ENCODE assay signal across 10 mouse cellular contexts in genomic region chr9:118684343-118684742, GRCm38 (mm10).
A peak's percentile ranks its signal among the peaks of the same experiment; 100 is the strongest.
DNase-seq lines count a peak whose midpoint lies in the region; ATAC-seq and TF ChIP-seq lines count a peak whose summit lies in the region.
"Had no signal": no experiment of that assay in that cellular context is flagged by ENCODE, and none has a peak within 500 bp of the region (broad histone marks: within the 10 kb centered on the region; RNA-seq: fewer than 3 reads in every experiment).

No protein-coding gene starts in this region.

- peak; percentile 56; the same call in 1 of the 2 replicates for TF ChIP-seq CTCF in spleen, adult 2 months (IDR thresholded peaks at IDR 0.05; ENCODE audit: extremely low read depth, insufficient read depth, insufficient read length, insufficient replicate concordance)

- no peak overlapping the region for H3K9ac ChIP-seq in kidney, embryonic 14.5 days (ENCODE audit: low read depth, low read length)
- H3K9ac ChIP-seq: embryonic facial prominence, embryonic 15.5 days; stomach, embryonic 15.5 days had no signal

- ATAC-seq in kidney, embryonic 14.5 days (ENCODE audit: low FRiP score, low TSS enrichment) = peak; percentile 50; the same call in 1 of the 2 replicates
- peak; percentile 58 for ATAC-seq in inflammation-experienced regulatory T-cells, adult 6 months
- no peak for ATAC-seq in erythroid progenitor cell, adult 5-6 weeks (replicated peaks; ENCODE audit: low FRiP score, poor library complexity, severe bottlenecking)
- no peak for ATAC-seq in cerebellum, adult (ENCODE audit: insufficient number of reproducible peaks, low FRiP score, low TSS enrichment)

- no peak overlapping the region for H3K27ac ChIP-seq in kidney, embryonic 14.5 days (ENCODE audit: low read depth, low read length)
- no peak overlapping the region for H3K27ac ChIP-seq in spleen, adult 2 months (ENCODE audit: insufficient read depth, low read length)
- H3K27ac ChIP-seq: embryonic facial prominence, embryonic 15.5 days; stomach, embryonic 15.5 days had no signal

- 84% methylated on average over 9 of the region's 9 CpGs for WGBS in kidney, embryonic 14.5 days
- WGBS in spleen, adult 2 months = 71% methylated on average over 9 of the region's 9 CpGs

- no peak for TF ChIP-seq POLR2A in spleen, adult 2 months (IDR thresholded peaks at IDR 0.05; ENCODE audit: low read depth, low read length)

- no peak overlapping the region for H3K4me3 ChIP-seq in kidney, embryonic 14.5 days (ENCODE audit: low read length)
- H3K4me3 ChIP-seq in spleen, adult 2 months (ENCODE audit: extremely low read depth, insufficient read depth, insufficient read length) = no peak overlapping the region
- H3K4me3 ChIP-seq: embryonic facial prominence, embryonic 15.5 days; stomach, embryonic 15.5 days had no signal

- H3K4me2 ChIP-seq in kidney, embryonic 14.5 days (replicated peaks; ENCODE audit: low read depth, low read length) = no peak overlapping the region
- H3K4me2 ChIP-seq: embryonic facial prominence, embryonic 15.5 days; stomach, embryonic 15.5 days had no signal

- no peaks in the 10 kb centered on the region for H3K27me3 ChIP-seq in kidney, embryonic 14.5 days (ENCODE audit: control insufficient read depth, insufficient read depth, low read length)
- H3K27me3 ChIP-seq in spleen, adult 2 months (ENCODE audit: control insufficient read depth, insufficient read depth, low read length) = no peaks in the 10 kb centered on the region
- H3K27me3 ChIP-seq: embryonic facial prominence, embryonic 15.5 days; stomach, embryonic 15.5 days had no signal

- peaks cover 16% of the 10 kb centered on the region; the same call in 1 of the 2 replicates for H3K36me3 ChIP-seq in kidney, embryonic 14.5 days (ENCODE audit: control insufficient read depth, insufficient read depth, low read length)
- no peaks in the 10 kb centered on the region for H3K36me3 ChIP-seq in spleen, adult 2 months (ENCODE audit: control insufficient read depth, insufficient read depth, low read length)
- H3K36me3 ChIP-seq: embryonic facial prominence, embryonic 15.5 days; stomach, embryonic 15.5 days had no signal

- H3K9me3 ChIP-seq in kidney, embryonic 14.5 days (ENCODE audit: control insufficient read depth, low read length) = no peaks in the 10 kb centered on the region
- H3K9me3 ChIP-seq: embryonic facial prominence, embryonic 15.5 days; stomach, embryonic 15.5 days had no signal

- H3K4me1 ChIP-seq in kidney, embryonic 14.5 days (ENCODE audit: control insufficient read depth, insufficient read depth, low read length) = 0 out of 2 replicates have a peak, but pooled peaks cover 5% of the 10 kb centered on the region
- H3K4me1 ChIP-seq in spleen, adult 2 months (ENCODE audit: control insufficient read depth, insufficient read depth, insufficient read length) = no peaks in the 10 kb centered on the region; the same call in 1 of the 2 replicates

- no peak for DNase-seq in kidney, postnatal 14 days
- peak in 1 of 2 experiments; percentile 30 for DNase-seq in spleen, adult 2 months (ENCODE audit: low read depth in 1 of 2, low spot score in 2 of 2)
- DNase-seq in spleen, postnatal 14 days (ENCODE audit: low spot score in 2 of 2) = no peak
- DNase-seq: heart, adult 18-20 months had no signal

Comparison
In these comparisons a context has a peak if more than half of its experiments do, and no peak if none do; other contexts are left out.
1. ATAC-seq: peak in kidney, embryonic 14.5 days (single experiment) and inflammation-experienced regulatory T-cells, adult 6 months (single experiment); none in erythroid progenitor cell, adult 5-6 weeks (single experiment) and cerebellum, adult (single experiment).